Mouse (Mus musculus): Measurements from ENCODE around the gene Myh4.
A peak's percentile ranks its signal among the peaks of the same experiment; 100 is the strongest.

DNA sequence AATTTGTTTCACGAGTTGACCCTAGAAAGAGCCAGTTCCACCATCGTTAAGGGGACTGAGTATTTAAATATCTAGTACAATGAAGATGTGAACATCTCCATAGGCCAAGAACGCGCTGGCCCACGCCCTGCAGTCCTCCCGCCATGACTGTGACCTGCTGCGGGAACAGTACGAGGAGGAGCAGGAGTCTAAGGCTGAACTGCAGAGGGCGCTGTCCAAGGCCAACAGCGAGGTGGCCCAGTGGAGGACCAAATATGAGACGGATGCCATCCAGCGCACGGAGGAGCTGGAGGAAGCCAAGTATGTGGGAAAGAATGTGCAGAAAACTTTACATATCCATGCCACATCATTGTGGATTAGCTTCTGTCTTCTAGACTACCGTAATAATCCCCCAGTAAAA is 46.3 kb upstream of the Myh4 start:
- TF ChIP-seq MAFK (IDR thresholded peaks at IDR 0.05; ENCODE audit: insufficient replicate concordance, low read length) (no peak), CTCF (conservative IDR thresholded peaks at IDR 0.05 in 1 of 2, IDR thresholded peaks at IDR 0.05 in 1 of 2; ENCODE audit: low read depth in 2 of 2, low read length in 2 of 2) (0 out of 4 replicates have a peak, but pooled peaks of 1 of the 2 experiments have one; percentile 5), ZNF384 (IDR thresholded peaks at IDR 0.05; ENCODE audit: low read depth, low read length) (no peak), MYC (IDR thresholded peaks at IDR 0.05; ENCODE audit: low read depth, low read length) (no peak)
